Mouse (Mus musculus): ENCODE data around the gene Plin5. TPM values are rescaled to one million over a fixed set of nuclear protein-coding genes. Genes with fewer than 3 reads are reported as not detected.

Plin5 gene
- polyA plus RNA-seq, 1 experiment = 8.6 TPM

GRCm38 (mm10) chr17:56102158-56102557, 15.2 kb downstream of the Plin5 start:
- H3K4me1 ChIP-seq (ENCODE audit: control insufficient read depth, insufficient read depth, low read length) = no peaks in the 10 kb centered on the region
- TF ChIP-seq CTCF (IDR thresholded peaks at IDR 0.05; ENCODE audit: insufficient read depth, low read length) = no peak
- TF ChIP-seq POLR2A (IDR thresholded peaks at IDR 0.05; ENCODE audit: borderline replicate concordance, extremely low read depth, low read depth, low read length) = no peak
- no peak overlapping the region for H3K4me3 ChIP-seq (replicated peaks; ENCODE audit: extremely low read depth, low read depth, low read length)
- 96% methylated on average over 5 of the region's 5 CpGs for WGBS
- no peak for DNase-seq

- WGBS = 82% methylated on average over 3 of the region's 3 CpGs
- Histone ChIP-seq H3K4me1 (ENCODE audit: control insufficient read depth, insufficient read depth, low read length) (no peaks in the 10 kb centered on the region), H3K4me3 (replicated peaks; ENCODE audit: extremely low read depth, low read depth, low read length) (no peak overlapping the region)
- no peak for DNase-seq
- TF ChIP-seq POLR2A (IDR thresholded peaks at IDR 0.05; ENCODE audit: borderline replicate concordance, extremely low read depth, low read depth, low read length) (no peak), CTCF (IDR thresholded peaks at IDR 0.05; ENCODE audit: insufficient read depth, low read length) (no peak)
These were observed 16.6 kb downstream of the Plin5 start for GRCm38 (mm10) chr17:56100811-56101210.

- no peak for DNase-seq
- TF ChIP-seq CTCF (IDR thresholded peaks at IDR 0.05; ENCODE audit: insufficient read depth, low read length) (no peak), POLR2A (IDR thresholded peaks at IDR 0.05; ENCODE audit: borderline replicate concordance, extremely low read depth, low read depth, low read length) (no peak)
- 86% methylated on average over 15 of the region's 15 CpGs for WGBS
- Histone ChIP-seq H3K4me1 (ENCODE audit: control insufficient read depth, insufficient read depth, low read length) (no peaks in the 10 kb centered on the region), H3K4me3 (replicated peaks; ENCODE audit: extremely low read depth, low read depth, low read length) (no peak overlapping the region)
These were observed 18.5 kb downstream of the Plin5 start for GRCm38 (mm10) chr17:56098711-56099572.

GRCm38 (mm10) chr17:56098180-56098579, 19.2 kb downstream of the Plin5 start:
- WGBS = 87% methylated on average over 8 of the region's 8 CpGs
- Histone ChIP-seq H3K4me3 (replicated peaks; ENCODE audit: extremely low read depth, low read depth, low read length) (no peak overlapping the region), H3K4me1 (ENCODE audit: control insufficient read depth, insufficient read depth, low read length) (no peaks in the 10 kb centered on the region)
- TF ChIP-seq CTCF (IDR thresholded peaks at IDR 0.05; ENCODE audit: insufficient read depth, low read length) = no peak
- TF ChIP-seq POLR2A (IDR thresholded peaks at IDR 0.05; ENCODE audit: borderline replicate concordance, extremely low read depth, low read depth, low read length) = no peak
- DNase-seq = no peak

GRCm38 (mm10) chr17:56096883-56097282, 20.5 kb downstream of the Plin5 start:
- no peaks in the 10 kb centered on the region for H3K4me1 ChIP-seq (ENCODE audit: control insufficient read depth, insufficient read depth, low read length)
- H3K4me3 ChIP-seq (replicated peaks; ENCODE audit: extremely low read depth, low read depth, low read length) = no peak overlapping the region
- no peak for DNase-seq
- 92% methylated on average over 12 of the region's 12 CpGs for WGBS
- TF ChIP-seq POLR2A (IDR thresholded peaks at IDR 0.05; ENCODE audit: borderline replicate concordance, extremely low read depth, low read depth, low read length) = no peak
- no peak for TF ChIP-seq CTCF (IDR thresholded peaks at IDR 0.05; ENCODE audit: insufficient read depth, low read length)

- no peak for DNase-seq
- TF ChIP-seq POLR2A (IDR thresholded peaks at IDR 0.05; ENCODE audit: borderline replicate concordance, extremely low read depth, low read depth, low read length) (no peak), CTCF (IDR thresholded peaks at IDR 0.05; ENCODE audit: insufficient read depth, low read length) (no peak)
- Histone ChIP-seq H3K4me1 (ENCODE audit: control insufficient read depth, insufficient read depth, low read length) (no peaks in the 10 kb centered on the region), H3K4me3 (replicated peaks; ENCODE audit: extremely low read depth, low read depth, low read length) (no peak overlapping the region)
- WGBS = 100% methylated on average over 1 of the region's 1 CpGs
These were observed 24.6 kb downstream of the Plin5 start for GRCm38 (mm10) chr17:56092794-56093193.

GRCm38 (mm10) chr17:56092312-56092711, 25.1 kb downstream of the Plin5 start:
- DNase-seq = no peak
- 88% methylated on average over 1 of the region's 1 CpGs for WGBS
- Histone ChIP-seq H3K4me3 (replicated peaks; ENCODE audit: extremely low read depth, low read depth, low read length) (no peak overlapping the region), H3K4me1 (ENCODE audit: control insufficient read depth, insufficient read depth, low read length) (no peaks in the 10 kb centered on the region)
- TF ChIP-seq CTCF (IDR thresholded peaks at IDR 0.05; ENCODE audit: insufficient read depth, low read length) = no peak
- TF ChIP-seq POLR2A (IDR thresholded peaks at IDR 0.05; ENCODE audit: borderline replicate concordance, extremely low read depth, low read depth, low read length) = no peak

- no peak for DNase-seq
- Histone ChIP-seq H3K4me1 (ENCODE audit: control insufficient read depth, insufficient read depth, low read length) (peaks cover 7% of the 10 kb centered on the region), H3K4me3 (replicated peaks; ENCODE audit: extremely low read depth, low read depth, low read length) (no peak overlapping the region)
- WGBS = 19% methylated on average over 8 of the region's 8 CpGs
- TF ChIP-seq POLR2A (IDR thresholded peaks at IDR 0.05; ENCODE audit: borderline replicate concordance, extremely low read depth, low read depth, low read length) = no peak
- TF ChIP-seq CTCF (IDR thresholded peaks at IDR 0.05; ENCODE audit: insufficient read depth, low read length) = no peak
These were observed 36.4 kb downstream of the Plin5 start for GRCm38 (mm10) chr17:56080781-56081585.

- under 1% methylated on average over 11 of the region's 11 CpGs for WGBS
- peak overlapping the region; percentile 89 for H3K4me3 ChIP-seq (replicated peaks; ENCODE audit: extremely low read depth, low read depth, low read length)
- H3K4me1 ChIP-seq (ENCODE audit: control insufficient read depth, insufficient read depth, low read length) = peaks cover 10% of the 10 kb centered on the region
- peak; percentile 16 for DNase-seq
- no peak for TF ChIP-seq POLR2A (IDR thresholded peaks at IDR 0.05; ENCODE audit: borderline replicate concordance, extremely low read depth, low read depth, low read length)
- TF ChIP-seq CTCF (IDR thresholded peaks at IDR 0.05; ENCODE audit: insufficient read depth, low read length) = no peak
These were observed 37.5 kb downstream of the Plin5 start for GRCm38 (mm10) chr17:56079921-56080320.

Measured in lung, adult 2 months (tissue).